Mouse (Mus musculus): Measurements from ENCODE around the gene Pdcd6ip. TPM values are rescaled to one million over a fixed set of nuclear protein-coding genes. Genes with fewer than 3 reads are reported as not detected.
"Not testable (repeated sequence)": the region's sequence is repeated elsewhere in the genome, so short reads cannot be mapped to it uniquely, and the experiment has no call there.

Gene Pdcd6ip
- polyA plus RNA-seq, 1 experiment from 2014 or later = 54.3 TPM

- no peaks in the 10 kb centered on the region for H3K4me1 ChIP-seq
- H3K36me3 ChIP-seq (replicated peaks) = peaks cover 79% of the 10 kb centered on the region
- H3K9me3 ChIP-seq = peaks cover 6% of the 10 kb centered on the region; the same call in 1 of the 2 replicates
- no peak overlapping the region for H3K27ac ChIP-seq
- no peak for ATAC-seq (ENCODE audit: low FRiP score)
- WGBS = 93% methylated on average over 5 of the region's 5 CpGs
- H3K9ac ChIP-seq = no peak overlapping the region
- H3K4me3 ChIP-seq (replicated peaks) = no peak overlapping the region
- no peak overlapping the region for H3K4me2 ChIP-seq
- no peaks in the 10 kb centered on the region for H3K27me3 ChIP-seq
These were observed 35.7 kb downstream of the Pdcd6ip start for GRCm38 (mm10) chr9:113672352-113672751.

DNA sequence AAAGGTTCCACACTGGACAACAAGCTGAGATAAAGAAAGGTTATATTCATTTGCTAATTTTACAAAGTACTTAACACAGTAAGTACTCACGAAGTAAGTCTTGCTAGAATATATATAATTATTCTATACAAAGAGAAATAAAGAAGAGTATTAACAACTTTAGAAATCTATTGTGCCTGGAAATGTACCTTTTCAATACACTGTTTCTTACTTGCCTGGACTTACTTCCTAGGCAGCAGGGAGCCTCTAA is 37.3 kb downstream of the Pdcd6ip start:
- no peak overlapping the region for H3K27ac ChIP-seq
- H3K9me3 ChIP-seq = peaks cover 6% of the 10 kb centered on the region; the same call in 1 of the 2 replicates
- no peaks in the 10 kb centered on the region for H3K27me3 ChIP-seq
- H3K36me3 ChIP-seq (replicated peaks) = peaks cover 80% of the 10 kb centered on the region
- ATAC-seq (ENCODE audit: low FRiP score) = no peak
- 84% methylated on average over 1 of the region's 1 CpGs for WGBS
- H3K9ac ChIP-seq = no peak overlapping the region
- H3K4me1 ChIP-seq = no peaks in the 10 kb centered on the region
- H3K4me3 ChIP-seq (replicated peaks) = no peak overlapping the region
- no peak overlapping the region for H3K4me2 ChIP-seq

- Histone ChIP-seq H3K9me3 (peaks cover 6% of the 10 kb centered on the region; the same call in 1 of the 2 replicates), H3K4me3 (replicated peaks) (no peak overlapping the region), H3K4me1 (no peaks in the 10 kb centered on the region), H3K27me3 (no peaks in the 10 kb centered on the region), H3K4me2 (no peak overlapping the region), H3K9ac (no peak overlapping the region), H3K27ac (no peak overlapping the region), H3K36me3 (replicated peaks) (peaks cover 79% of the 10 kb centered on the region)
- WGBS = 76% methylated on average over 7 of the region's 7 CpGs
- no peak for ATAC-seq (ENCODE audit: low FRiP score)
These were observed 37.8 kb downstream of the Pdcd6ip start for GRCm38 (mm10) chr9:113670105-113670856.

- ATAC-seq (ENCODE audit: low FRiP score) = no peak
- H3K9me3 ChIP-seq = peaks cover 6% of the 10 kb centered on the region; the same call in 1 of the 2 replicates
- no peaks in the 10 kb centered on the region for H3K27me3 ChIP-seq
- H3K36me3 ChIP-seq (replicated peaks) = peaks cover 68% of the 10 kb centered on the region
- H3K9ac ChIP-seq = no peak overlapping the region
- H3K4me3 ChIP-seq (replicated peaks) = no peak overlapping the region
- 91% methylated on average over 4 of the region's 4 CpGs for WGBS
- no peak overlapping the region for H3K4me2 ChIP-seq
- H3K4me1 ChIP-seq = no peaks in the 10 kb centered on the region
- no peak overlapping the region for H3K27ac ChIP-seq
These were observed 44.6 kb downstream of the Pdcd6ip start for GRCm38 (mm10) chr9:113663476-113663875.

- ATAC-seq (ENCODE audit: low FRiP score) = 0 out of 2 replicates have a peak, but pooled peaks have one; percentile 58
- Histone ChIP-seq H3K4me1 (no peaks in the 10 kb centered on the region; the same call in 1 of the 2 replicates), H3K4me2 (no peak overlapping the region), H3K27me3 (no peaks in the 10 kb centered on the region), H3K4me3 (replicated peaks) (no peak overlapping the region), H3K9ac (no peak overlapping the region), H3K9me3 (no peaks in the 10 kb centered on the region), H3K27ac (no peak overlapping the region), H3K36me3 (replicated peaks) (peaks cover 66% of the 10 kb centered on the region)
- WGBS = 95% methylated on average over 1 of the region's 1 CpGs
These were observed 50.2 kb downstream of the Pdcd6ip start for GRCm38 (mm10) chr9:113657837-113658236.

DNA sequence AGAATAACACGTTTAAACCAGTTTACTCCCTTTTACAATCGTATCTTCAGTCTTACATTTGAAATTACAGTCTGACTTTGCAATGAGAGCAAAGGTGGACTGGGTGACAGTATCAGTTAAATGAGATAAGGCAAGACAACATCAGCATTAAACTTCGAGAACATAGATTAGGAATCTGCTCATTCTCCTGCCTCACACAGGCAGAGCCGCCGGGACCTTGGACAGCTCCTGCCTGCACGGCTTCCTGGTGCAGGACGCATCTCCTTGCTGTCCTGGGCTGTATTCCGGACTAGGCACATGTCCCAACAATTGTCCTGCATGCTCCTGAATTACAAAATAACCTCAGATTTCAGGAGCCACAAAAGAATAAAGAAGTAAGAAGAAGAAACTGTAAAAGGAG is 54.5 kb downstream of the Pdcd6ip start:
- H3K4me2 ChIP-seq = no peak overlapping the region
- H3K36me3 ChIP-seq (replicated peaks) = peaks cover 34% of the 10 kb centered on the region
- no peaks in the 10 kb centered on the region; the same call in 1 of the 2 replicates for H3K4me1 ChIP-seq
- no peak overlapping the region for H3K9ac ChIP-seq
- H3K4me3 ChIP-seq (replicated peaks) = no peak overlapping the region
- 85% methylated on average over 8 of the region's 8 CpGs for WGBS
- no peak overlapping the region for H3K27ac ChIP-seq
- no peaks in the 10 kb centered on the region for H3K27me3 ChIP-seq
- no peaks in the 10 kb centered on the region for H3K9me3 ChIP-seq
- no peak for ATAC-seq (ENCODE audit: low FRiP score)

GRCm38 (mm10) chr9:113650787-113651186 is 57.3 kb downstream of the Pdcd6ip start:
- Histone ChIP-seq H3K4me3 (replicated peaks) (no peak overlapping the region), H3K27me3 (no peaks in the 10 kb centered on the region), H3K4me2 (no peak overlapping the region), H3K4me1 (no peaks in the 10 kb centered on the region; the same call in 1 of the 2 replicates), H3K9me3 (no peaks in the 10 kb centered on the region), H3K9ac (no peak overlapping the region), H3K36me3 (replicated peaks) (peaks cover 20% of the 10 kb centered on the region), H3K27ac (no peak overlapping the region)
- WGBS = 87% methylated on average over 8 of the region's 8 CpGs
- ATAC-seq (ENCODE audit: low FRiP score) = no peak

GRCm38 (mm10) chr9:113649211-113649610 is 58.8 kb downstream of the Pdcd6ip start:
- H3K9ac ChIP-seq; H3K4me3 ChIP-seq (replicated peaks); H3K36me3 ChIP-seq (replicated peaks); H3K27ac ChIP-seq; ATAC-seq (ENCODE audit: low FRiP score); H3K4me1 ChIP-seq; H3K27me3 ChIP-seq; H3K4me2 ChIP-seq; H3K9me3 ChIP-seq: not testable (repeated sequence)
- WGBS = 78% methylated on average over 8 of the region's 8 CpGs

- WGBS = 47% methylated on average over 5 of the region's 5 CpGs
- Histone ChIP-seq H3K4me2 (no peak overlapping the region), H3K4me3 (replicated peaks) (no peak overlapping the region), H3K27ac (no peak overlapping the region), H3K36me3 (replicated peaks) (no peaks in the 10 kb centered on the region), H3K27me3 (no peaks in the 10 kb centered on the region), H3K9ac (no peak overlapping the region), H3K9me3 (no peaks in the 10 kb centered on the region), H3K4me1 (peaks cover 4% of the 10 kb centered on the region; the same call in 1 of the 2 replicates)
- ATAC-seq (ENCODE audit: low FRiP score) = no peak; the same call in 1 of the 2 replicates
These were observed 62.3 kb downstream of the Pdcd6ip start for GRCm38 (mm10) chr9:113645837-113646169.

- Histone ChIP-seq H3K27ac (no peak overlapping the region), H3K36me3 (replicated peaks) (no peaks in the 10 kb centered on the region), H3K4me3 (replicated peaks) (no peak overlapping the region), H3K27me3 (no peaks in the 10 kb centered on the region), H3K9me3 (no peaks in the 10 kb centered on the region), H3K4me1 (peaks cover 4% of the 10 kb centered on the region; the same call in 1 of the 2 replicates), H3K9ac (no peak overlapping the region), H3K4me2 (0 out of 2 replicates have a peak overlapping the region, but pooled peaks have one; percentile 21)
- peak; percentile 74; the same call in 1 of the 2 replicates for ATAC-seq (ENCODE audit: low FRiP score)
- 25% methylated on average over 10 of the region's 11 CpGs for WGBS
These were observed 62.8 kb downstream of the Pdcd6ip start for GRCm38 (mm10) chr9:113645153-113645836.

DNA sequence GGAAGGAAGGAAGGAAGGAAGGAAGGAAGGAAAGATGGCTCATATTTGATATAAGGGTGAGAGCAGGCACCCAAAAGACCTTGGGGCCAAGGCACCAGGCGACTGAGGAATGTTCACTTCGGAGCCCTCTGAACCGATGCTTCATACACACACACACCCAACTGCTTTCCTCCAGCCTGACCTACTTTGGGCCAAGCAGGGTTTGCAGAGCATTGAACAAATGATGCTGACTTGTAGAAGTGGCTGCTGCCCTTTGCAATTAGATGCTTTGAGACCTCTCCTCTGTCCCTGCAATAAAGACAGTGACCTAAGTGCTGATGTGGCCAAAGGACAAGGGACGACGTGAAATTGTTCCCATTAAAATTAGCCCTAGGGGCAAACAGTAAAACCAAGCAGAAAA is 63.4 kb downstream of the Pdcd6ip start:
- Histone ChIP-seq H3K4me1 (peaks cover 4% of the 10 kb centered on the region; the same call in 1 of the 2 replicates), H3K9ac (no peak overlapping the region), H3K4me2 (no peak overlapping the region), H3K27me3 (no peaks in the 10 kb centered on the region), H3K4me3 (replicated peaks) (no peak overlapping the region), H3K27ac (no peak overlapping the region), H3K9me3 (no peaks in the 10 kb centered on the region), H3K36me3 (replicated peaks) (no peaks in the 10 kb centered on the region)
- 77% methylated on average over 5 of the region's 5 CpGs for WGBS
- ATAC-seq (ENCODE audit: low FRiP score) = no peak

- no peaks in the 10 kb centered on the region for H3K36me3 ChIP-seq (replicated peaks)
- no peak overlapping the region for H3K27ac ChIP-seq
- peaks cover 4% of the 10 kb centered on the region; the same call in 1 of the 2 replicates for H3K4me1 ChIP-seq
- 79% methylated on average over 3 of the region's 3 CpGs for WGBS
- H3K9me3 ChIP-seq = no peaks in the 10 kb centered on the region
- H3K4me2 ChIP-seq = no peak overlapping the region
- H3K9ac ChIP-seq = no peak overlapping the region
- ATAC-seq (ENCODE audit: low FRiP score) = no peak
- no peaks in the 10 kb centered on the region for H3K27me3 ChIP-seq
- no peak overlapping the region for H3K4me3 ChIP-seq (replicated peaks)
These were observed 64.0 kb downstream of the Pdcd6ip start for GRCm38 (mm10) chr9:113644076-113644475.

- H3K4me2 ChIP-seq = no peak overlapping the region
- no peaks in the 10 kb centered on the region for H3K27me3 ChIP-seq
- no peak overlapping the region for H3K27ac ChIP-seq
- 79% methylated on average over 13 of the region's 15 CpGs for WGBS
- no peaks in the 10 kb centered on the region for H3K36me3 ChIP-seq (replicated peaks)
- no peak overlapping the region for H3K9ac ChIP-seq
- no peak for ATAC-seq (ENCODE audit: low FRiP score)
- H3K9me3 ChIP-seq = no peaks in the 10 kb centered on the region
- H3K4me3 ChIP-seq (replicated peaks) = no peak overlapping the region
- H3K4me1 ChIP-seq = peaks cover 4% of the 10 kb centered on the region; the same call in 1 of the 2 replicates
These were observed 64.4 kb downstream of the Pdcd6ip start for GRCm38 (mm10) chr9:113643669-113644068.

Measured in forebrain, embryonic 12.5 days (tissue).